Mouse (Mus musculus) gastrocnemius, adult 18-20 months (tissue): Measurements from ENCODE around the gene Ano2. TPM values are rescaled to one million over a fixed set of nuclear protein-coding genes. Genes with fewer than 3 reads are reported as not detected.

ENCODE experiments used
- DNase-seq: peaks from one replicate; pipeline ENCODE4 v3.0.0; 2021; ENCODE audit warnings: low spot score
- total RNA-seq, 2 experiments: library from RNA; stranded (reverse); gene quantifications; 2 replicates each; pipeline ENCODE4 v1.2.3; 2021

Ano2 gene
- total RNA-seq, 2 experiments from 2014 or later, result not detected

GRCm38 (mm10) chr6:125914446-125914845 is 224.2 kb downstream of the Ano2 start:
- no peak for DNase-seq

- DNase-seq, result no peak
These were observed 232.5 kb downstream of the Ano2 start for GRCm38 (mm10) chr6:125922746-125923145.

- no peak for DNase-seq
These were observed 234.8 kb downstream of the Ano2 start for GRCm38 (mm10) chr6:125924979-125925378.

GRCm38 (mm10) chr6:125925861-125926260 is 235.6 kb downstream of the Ano2 start:
- DNase-seq, result no peak

- no peak for DNase-seq
These were observed 241.7 kb downstream of the Ano2 start for GRCm38 (mm10) chr6:125931926-125932325.

- DNase-seq, result no peak
These were observed 264.7 kb downstream of the Ano2 start for GRCm38 (mm10) chr6:125954965-125955364.

GRCm38 (mm10) chr6:125973551-125973950 is 283.3 kb downstream of the Ano2 start:
- DNase-seq, result no peak

GRCm38 (mm10) chr6:125975788-125976465 is 285.7 kb downstream of the Ano2 start:
- DNase-seq, result no peak

GRCm38 (mm10) chr6:125979601-125980000 is 289.4 kb downstream of the Ano2 start:
- DNase-seq, result no peak

GRCm38 (mm10) chr6:125984050-125984449 is 293.8 kb downstream of the Ano2 start:
- DNase-seq, result no peak

GRCm38 (mm10) chr6:125992731-125993130 is 302.5 kb downstream of the Ano2 start:
- DNase-seq, result no peak

GRCm38 (mm10) chr6:126001797-126002196 is 311.6 kb downstream of the Ano2 start:
- no peak for DNase-seq

- no peak for DNase-seq
These were observed 313.0 kb downstream of the Ano2 start for GRCm38 (mm10) chr6:126003002-126003742.

GRCm38 (mm10) chr6:126006647-126007046 is 316.4 kb downstream of the Ano2 start:
- no peak for DNase-seq

GRCm38 (mm10) chr6:126009083-126009482 is 318.9 kb downstream of the Ano2 start:
- no peak for DNase-seq

GRCm38 (mm10) chr6:126016991-126017390 is 326.8 kb downstream of the Ano2 start:
- no peak for DNase-seq

- no peak for DNase-seq
These were observed 328.2 kb downstream of the Ano2 start for GRCm38 (mm10) chr6:126018411-126018810.

GRCm38 (mm10) chr6:126033693-126034402 is 343.6 kb downstream of the Ano2 start:
- DNase-seq, result no peak

GRCm38 (mm10) chr6:126034403-126034724 is 344.1 kb downstream of the Ano2 start:
- DNase-seq, result no peak

GRCm38 (mm10) chr6:126034728-126035127 is 344.5 kb downstream of the Ano2 start:
- no peak for DNase-seq

- DNase-seq, result no peak
These were observed 345.4 kb downstream of the Ano2 start for GRCm38 (mm10) chr6:126035621-126036020.

- no peak for DNase-seq
These were observed 355.7 kb downstream of the Ano2 start for GRCm38 (mm10) chr6:126045931-126046330.

GRCm38 (mm10) chr6:126048206-126048605 is 358.0 kb downstream of the Ano2 start:
- DNase-seq, result no peak
